Mouse (Mus musculus): ENCODE results near the gene Ccz1.

DNA sequence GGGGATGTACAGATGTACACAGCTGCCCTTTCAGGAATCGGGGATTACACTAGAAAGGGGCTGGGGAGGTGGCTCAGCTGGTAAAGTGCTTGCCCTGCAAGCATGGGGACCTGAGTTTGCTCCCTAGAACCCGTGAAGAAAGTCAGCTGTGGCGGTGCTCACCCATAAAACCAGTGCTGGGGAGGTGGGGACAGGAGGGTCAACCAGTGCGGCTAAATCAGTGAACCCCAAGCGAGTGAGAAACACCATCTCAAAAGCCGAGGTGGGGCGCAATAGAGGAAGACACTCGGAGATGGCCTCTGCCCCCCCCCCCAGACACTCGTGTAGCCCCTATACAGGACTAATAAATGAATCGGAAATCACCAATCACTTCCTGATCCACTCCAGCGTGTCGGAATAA lies 48.0 kb downstream of the Ccz1 start:
- TF ChIP-seq CTCF (IDR thresholded peaks at IDR 0.05; ENCODE audit: control insufficient read depth, insufficient read depth, low read length) (no peak), POLR2A (IDR thresholded peaks at IDR 0.05; ENCODE audit: borderline replicate concordance, control insufficient read depth, low read depth, low read length) (no peak)
